Mouse (Mus musculus) liver, embryonic 14.5 days (tissue): ENCODE measurements around the gene Wwp2.

Experiments
- CTCF ChIP-seq: IDR thresholded peaks from 2 replicates; pipeline ENCODE4 v1.5.1; 2016; ENCODE audit warnings: antibody characterized with exemption, low read depth, control low read depth
- EP300 ChIP-seq: IDR thresholded peaks from 2 replicates; pipeline ENCODE4 v1.6.1; 2016; ENCODE audit warnings: antibody characterized with exemption, low read depth

DNA sequence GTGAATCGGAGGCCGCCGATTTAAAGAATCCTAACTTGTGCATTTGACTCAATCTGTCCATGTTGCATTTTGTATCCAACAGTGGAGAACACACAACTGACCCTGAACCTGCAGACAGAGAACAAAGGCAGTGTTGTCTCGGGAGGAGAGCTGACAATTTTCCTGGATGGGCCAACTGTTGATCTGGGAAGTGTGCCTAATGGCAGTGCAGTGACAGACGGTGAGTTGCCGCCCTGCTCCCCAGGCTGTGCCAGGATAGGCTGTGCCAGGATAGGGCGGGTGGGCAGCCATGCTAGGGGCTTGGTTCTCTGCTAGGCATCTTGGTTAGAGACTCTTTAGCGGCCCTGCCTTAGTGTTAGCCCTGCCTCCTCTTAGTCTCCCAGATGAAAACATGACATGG lies 47.1 kb downstream of the Wwp2 start:
- TF ChIP-seq EP300 (no peak), CTCF (no peak)
